Mouse (Mus musculus): ENCODE results near the gene Pafah1b3.

GRCm38 (mm10) chr7:25251071-25251791 is 46.6 kb downstream of the Pafah1b3 start:
- no peak for TF ChIP-seq CTCF (IDR thresholded peaks at IDR 0.05; ENCODE audit: extremely low read depth, insufficient read depth, insufficient read length, insufficient replicate concordance)
- no peak for TF ChIP-seq POLR2A (IDR thresholded peaks at IDR 0.05; ENCODE audit: low read depth, low read length)

Data from spleen, adult 2 months (tissue).